Mouse (Mus musculus) embryo, embryonic 11 days (tissue): ENCODE measurements around the gene Adamts5.
A peak's percentile ranks its signal among the peaks of the same experiment; 100 is the strongest.

Source experiments
- DNase-seq: peaks from one replicate; pipeline ENCODE4 v3.0.0-alpha.2; 2015

Adamts5 gene

DNA sequence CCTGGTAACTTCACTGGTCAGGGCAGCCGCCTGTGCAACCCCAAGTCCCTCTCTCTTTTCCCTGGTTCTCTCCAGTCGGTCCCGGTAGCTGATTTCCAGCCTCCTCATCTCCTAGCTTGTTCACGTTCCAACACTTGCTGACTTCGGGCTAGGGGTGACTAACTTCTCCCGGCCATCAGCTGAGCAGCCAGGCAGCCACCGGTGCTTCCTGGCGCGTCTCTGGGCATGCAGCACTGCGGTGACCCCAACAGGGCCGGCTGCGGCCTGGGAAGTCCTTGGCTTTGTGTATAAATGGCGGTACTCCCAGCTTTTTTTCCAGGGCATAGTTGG, at the start of gene Adamts5:
Adamts5 (minus strand) TSS at position 248 of the 330 bp plus-strand sequence.
- peak; percentile 46 for DNase-seq

DNA sequence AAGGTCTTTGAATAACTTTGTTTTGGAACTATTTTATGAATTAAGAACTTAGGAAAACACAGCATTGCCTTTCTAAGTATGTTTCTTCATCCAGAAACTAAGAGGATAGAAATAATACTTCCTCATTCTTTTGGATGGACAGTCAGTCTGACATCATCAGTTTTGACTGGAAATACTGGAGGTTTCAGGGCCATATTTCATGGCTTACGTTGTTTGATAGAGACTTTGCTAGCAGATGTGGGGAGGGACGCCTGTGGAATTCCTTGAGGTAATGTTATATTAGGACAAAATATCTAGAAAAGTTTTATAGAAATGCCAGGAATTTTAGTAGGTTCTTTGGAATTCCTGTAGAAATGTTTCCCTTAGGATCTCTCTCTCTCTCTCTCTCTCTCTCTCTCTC, 48.7 kb upstream of the Adamts5 start:
- DNase-seq: no peak

DNA sequence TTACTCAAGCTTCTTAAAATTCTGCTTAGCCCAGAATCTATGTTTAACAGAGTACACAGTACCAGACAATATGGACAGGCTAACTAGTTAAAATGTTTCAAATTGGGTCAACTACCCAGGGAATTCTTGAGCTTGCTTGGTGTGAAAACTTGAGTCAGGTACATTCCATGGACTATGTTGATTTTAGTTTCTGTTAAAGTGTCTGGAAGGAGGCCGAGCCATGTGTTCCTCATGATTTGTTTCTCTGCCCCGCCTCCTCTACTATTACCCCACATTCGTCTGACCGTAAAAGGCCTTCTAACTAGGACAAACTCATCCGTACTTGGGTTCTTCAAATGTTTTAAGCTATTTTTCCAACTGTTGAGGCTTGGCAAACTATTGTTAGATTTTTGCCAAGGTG, 24.4 kb upstream of the Adamts5 start:
- no peak for DNase-seq

- no peak for DNase-seq
Observed at GRCm38 (mm10) chr16:85922454-85922853, 20.8 kb upstream of the Adamts5 start.

GRCm38 (mm10) chr16:85920122-85920521, 18.5 kb upstream of the Adamts5 start:
- DNase-seq: no peak

DNA sequence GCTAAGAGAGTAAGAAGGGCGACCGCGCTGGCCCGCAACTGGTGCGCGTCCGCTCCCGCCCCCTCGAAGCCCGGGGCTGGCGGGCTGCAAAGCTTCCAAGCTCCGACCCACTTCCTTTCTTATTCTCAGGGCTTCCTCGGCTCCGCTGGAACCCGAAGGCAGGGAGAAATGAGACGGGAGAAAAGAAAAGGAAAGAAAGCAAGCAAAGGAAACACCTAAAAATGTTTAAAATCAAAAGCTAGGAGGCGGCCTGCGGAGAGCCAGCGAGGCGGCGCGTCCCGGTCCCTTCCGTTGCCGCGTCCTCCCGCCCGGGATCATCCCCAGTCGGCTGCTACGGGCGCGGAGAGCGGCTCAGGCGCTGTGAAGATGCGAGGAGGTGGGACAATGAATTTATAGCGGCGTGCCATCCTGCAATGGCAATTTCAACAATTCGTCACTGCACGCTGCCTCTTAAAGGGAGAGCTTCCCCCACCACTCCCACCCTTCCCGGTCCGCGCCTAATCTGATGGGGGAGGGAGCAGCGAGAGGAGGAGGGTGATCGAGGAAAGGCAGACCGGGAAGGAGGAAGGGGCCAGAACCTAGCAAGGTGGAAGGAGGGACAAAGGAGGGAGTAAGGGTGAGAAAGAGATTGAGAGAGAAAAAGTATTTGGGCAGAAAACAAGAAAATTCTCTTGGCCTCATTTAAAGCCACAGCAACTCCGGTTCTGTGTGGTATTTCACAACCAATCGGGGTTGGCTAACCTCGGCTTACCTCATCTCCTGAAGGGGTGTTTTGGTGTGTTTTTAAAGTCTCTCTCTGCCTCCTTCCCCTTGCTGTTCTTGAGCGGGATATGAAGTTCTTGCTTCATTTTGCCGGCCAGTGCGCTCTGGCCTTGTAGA, 687 bp downstream of the Adamts5 start:
- DNase-seq: peak; percentile 69

DNA sequence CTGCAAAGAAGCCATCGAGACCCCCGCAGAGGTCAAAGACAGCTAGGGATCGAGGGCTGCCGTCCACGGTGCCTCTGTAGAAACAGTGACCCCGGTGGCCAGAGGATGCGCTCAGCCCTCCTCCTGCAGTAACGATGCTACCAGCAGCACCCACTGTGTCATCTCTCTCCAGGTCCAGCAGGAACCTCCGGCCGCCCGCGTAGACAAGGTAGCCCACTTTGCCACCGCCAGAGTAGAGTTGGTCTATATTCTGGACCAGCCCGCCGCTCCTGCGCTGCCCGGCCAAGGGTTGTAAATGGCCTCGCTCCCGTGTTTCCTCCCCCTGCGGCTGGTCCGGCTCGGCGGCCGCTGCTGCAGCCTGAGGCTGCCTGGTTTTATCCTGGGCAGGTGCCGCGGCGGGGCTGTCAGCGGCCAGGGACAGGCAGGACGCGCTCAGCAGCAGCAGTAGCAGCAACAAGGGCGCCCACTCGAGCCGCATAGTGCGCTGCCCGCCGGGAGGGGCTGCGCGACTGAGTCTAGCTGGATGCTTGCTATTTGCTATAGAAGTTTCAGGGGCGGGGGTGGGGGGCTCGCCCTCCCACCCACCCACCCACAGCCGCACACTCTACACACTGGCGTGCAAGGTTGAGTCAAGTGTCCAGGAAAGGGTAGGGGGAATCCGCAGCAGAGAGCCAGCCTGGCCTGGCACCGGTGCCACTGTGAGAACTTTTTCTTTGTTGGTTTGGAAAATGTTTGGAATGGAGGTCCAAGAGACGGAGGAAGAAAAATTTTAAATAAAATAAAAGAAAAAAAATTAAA, 1.6 kb downstream of the Adamts5 start:
- peak; percentile 60 for DNase-seq

DNA sequence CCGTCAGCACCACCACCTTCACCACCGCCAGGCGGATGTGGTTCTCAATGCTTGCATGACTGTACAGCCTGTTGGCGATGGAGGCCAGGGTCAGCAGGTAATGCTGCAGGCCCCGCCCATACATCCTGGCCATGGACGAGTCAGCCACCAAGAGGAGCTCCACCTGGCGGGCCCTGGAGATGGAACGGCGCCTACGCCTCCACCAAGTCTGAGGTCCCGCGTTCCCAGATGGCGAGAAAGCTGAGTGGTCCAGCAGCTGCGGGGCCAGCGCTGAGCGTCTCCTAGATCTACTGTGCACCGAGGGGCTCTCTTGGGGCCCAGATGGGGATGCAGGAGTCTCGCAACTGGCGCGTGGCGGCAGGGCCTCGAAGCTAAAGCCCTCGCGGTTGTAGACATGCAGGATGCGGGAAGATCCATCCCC, 2.3 kb downstream of the Adamts5 start:
- DNase-seq: peak; percentile 56

DNA sequence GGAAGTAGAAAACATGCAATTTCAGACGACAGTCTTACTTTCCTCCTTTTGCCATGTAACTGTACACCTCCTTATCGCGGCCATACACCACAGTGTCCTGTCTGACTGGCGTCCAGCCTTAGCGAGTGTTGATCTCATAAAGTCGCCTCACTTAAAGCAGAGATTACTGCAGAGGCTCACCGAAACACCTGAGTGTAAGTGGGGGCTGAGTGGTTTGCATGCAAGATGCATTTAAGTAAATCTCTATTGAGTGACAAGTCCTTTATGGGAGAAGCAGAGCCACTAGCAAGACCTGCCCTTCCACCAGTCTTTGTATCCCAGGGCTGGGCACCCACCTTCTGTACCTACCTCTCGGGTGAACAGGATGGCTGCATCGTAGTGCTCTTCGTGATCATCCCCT, 2.8 kb downstream of the Adamts5 start:
- peak; percentile 8 for DNase-seq

GRCm38 (mm10) chr16:85898391-85898790, 3.2 kb downstream of the Adamts5 start:
- DNase-seq: no peak

DNA sequence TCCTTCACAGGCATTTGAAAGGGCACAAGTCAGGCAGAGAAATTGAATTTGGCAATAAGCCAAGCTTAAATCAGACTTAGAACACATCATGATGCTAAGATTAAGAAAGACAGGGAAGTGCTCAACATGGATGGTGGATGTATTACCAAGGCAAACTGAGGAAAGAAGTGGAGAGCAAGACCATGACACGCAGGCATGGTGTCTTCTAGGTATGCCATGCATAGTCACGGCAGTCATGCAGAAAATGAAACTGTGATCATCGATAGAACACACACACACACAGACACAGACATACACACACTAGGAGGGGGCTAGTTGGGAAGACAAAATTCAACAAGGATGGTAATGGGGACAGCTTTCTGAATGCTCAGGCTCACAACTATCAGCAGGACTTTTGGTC, 3.8 kb downstream of the Adamts5 start:
- no peak for DNase-seq

- DNase-seq: no peak
Observed at GRCm38 (mm10) chr16:85895948-85896347, 5.7 kb downstream of the Adamts5 start.

- no peak for DNase-seq
Observed at GRCm38 (mm10) chr16:85889778-85890177, 11.8 kb downstream of the Adamts5 start.

DNA sequence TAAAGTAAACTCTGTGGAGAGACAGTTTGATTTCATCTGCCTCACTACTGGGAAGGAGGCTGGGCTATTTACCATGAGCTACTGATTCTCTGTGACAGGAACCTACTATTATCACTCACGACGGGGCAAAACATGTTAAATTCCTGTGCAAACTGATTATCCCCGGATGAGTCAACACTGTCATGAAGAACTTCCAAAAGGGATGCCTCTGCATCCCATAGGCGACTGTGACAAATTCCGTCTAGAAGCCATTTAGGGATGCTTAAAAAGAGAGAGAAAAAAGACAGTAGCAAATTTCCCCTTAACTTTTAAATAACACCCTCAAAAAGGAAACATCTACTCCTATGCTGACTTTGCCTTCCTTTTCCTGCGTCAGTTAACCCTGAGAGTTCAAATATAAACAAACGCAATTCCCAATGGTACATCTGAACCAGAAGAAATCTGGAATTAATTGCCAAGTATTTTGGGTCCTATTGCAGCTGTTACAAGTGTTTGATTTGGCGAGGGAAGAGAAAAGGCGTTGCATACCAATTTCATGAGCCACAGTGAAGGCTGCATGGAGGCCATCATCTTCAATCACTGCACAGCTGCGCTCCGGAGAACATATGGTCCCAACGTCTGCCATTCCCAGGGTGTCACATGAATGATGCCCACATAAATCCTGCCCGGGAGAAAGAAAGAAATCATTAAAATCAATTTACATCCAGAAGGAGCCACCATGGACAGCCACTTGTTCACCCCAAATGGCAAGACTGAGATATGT, 14.2 kb downstream of the Adamts5 start:
- DNase-seq: peak; percentile 66

- no peak for DNase-seq
Observed at GRCm38 (mm10) chr16:85879075-85879474, 22.6 kb downstream of the Adamts5 start.

DNA sequence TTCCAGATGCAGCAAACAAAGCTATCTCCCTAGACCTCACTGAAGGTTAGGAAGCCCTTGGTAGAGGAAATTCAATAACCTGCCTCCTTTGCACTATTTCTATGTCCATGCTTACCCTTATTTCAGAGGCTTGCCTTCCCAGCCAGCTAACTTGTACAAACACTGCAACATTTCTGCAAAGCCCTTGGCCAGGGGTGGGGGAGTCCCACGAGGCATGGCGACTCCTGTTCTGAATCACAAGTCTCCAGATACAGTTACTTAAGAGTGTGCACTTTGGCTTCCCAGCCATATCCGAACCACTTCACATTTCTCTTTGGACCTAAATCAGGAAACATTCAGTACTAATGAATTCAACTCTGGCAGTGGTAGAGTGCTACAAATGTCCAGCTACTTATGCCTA, 27.5 kb downstream of the Adamts5 start:
- no peak for DNase-seq

DNA sequence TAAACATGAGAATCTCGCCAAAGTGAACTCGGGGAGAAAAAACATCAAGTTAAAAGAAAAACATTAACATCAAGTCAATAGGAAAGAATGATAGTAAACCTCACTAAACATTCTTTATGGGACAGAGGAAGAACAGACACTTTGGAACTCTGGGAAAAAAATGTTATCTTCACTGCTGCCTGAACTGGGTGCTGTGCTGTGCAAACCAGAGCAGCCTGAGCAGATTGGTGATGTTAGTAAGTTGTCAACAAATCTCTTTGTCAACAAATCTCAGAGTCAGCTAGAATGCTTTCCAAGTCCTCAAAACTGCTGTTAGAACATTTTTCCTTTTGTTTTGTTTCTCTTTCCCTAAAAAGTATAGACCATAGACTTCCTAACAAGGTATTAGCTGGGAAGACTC, 29.7 kb downstream of the Adamts5 start:
- no peak for DNase-seq

DNA sequence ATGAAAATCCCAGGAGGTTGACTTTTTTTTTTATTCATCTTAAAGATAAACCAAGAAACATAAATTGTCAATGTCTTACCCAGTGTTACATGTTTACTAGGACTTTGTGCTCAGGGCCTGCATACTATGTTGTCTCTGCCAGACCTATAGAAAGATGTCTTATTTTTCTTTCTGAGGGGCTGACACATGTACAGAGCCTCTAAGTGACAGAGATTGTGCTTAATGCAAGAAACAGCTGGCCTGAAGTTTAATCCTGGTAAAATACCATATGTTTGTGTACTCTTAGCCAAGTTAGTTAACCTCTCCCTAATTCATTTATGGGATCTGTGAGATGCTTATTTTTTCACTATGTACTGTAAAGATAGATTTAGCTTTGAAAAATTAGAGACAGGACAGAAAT, 30.4 kb downstream of the Adamts5 start:
- no peak for DNase-seq

DNA sequence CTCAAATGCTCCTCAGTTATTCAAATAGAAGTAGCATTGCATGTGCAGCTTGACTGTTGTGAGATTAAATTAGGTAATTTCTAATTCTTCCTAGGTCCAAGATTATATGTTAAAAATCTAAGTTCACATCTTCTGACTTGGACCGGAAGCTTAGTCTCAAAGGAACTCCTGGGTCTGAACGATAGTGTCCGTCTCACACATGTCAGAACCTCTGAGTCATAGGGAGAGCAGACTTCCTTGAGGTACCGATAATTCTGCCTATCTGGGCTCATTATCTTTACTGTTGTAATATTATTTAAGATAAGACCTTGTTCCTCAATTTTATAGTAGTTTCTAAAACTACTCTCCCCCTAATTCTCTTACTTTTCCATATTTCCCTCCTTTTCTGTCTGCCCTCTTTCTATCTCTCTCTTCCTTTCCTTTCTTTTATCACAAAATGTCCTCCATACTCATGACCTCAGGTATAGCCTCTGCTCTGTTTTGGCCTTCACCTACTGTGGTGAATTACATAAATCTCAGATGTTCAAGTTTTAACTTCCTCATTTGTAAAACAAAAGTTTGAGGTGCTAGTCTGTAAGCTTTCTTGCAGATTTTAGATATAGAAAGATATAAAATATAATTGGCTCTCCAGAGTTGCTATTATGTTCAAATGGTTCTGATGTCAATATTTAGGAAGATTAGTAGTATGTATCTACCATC, 36.8 kb downstream of the Adamts5 start:
- DNase-seq: no peak

- no peak for DNase-seq
Observed at GRCm38 (mm10) chr16:85854505-85854904, 47.1 kb downstream of the Adamts5 start.

- DNase-seq: no peak
Observed at GRCm38 (mm10) chr16:85827066-85827465, 74.6 kb downstream of the Adamts5 start.

DNA sequence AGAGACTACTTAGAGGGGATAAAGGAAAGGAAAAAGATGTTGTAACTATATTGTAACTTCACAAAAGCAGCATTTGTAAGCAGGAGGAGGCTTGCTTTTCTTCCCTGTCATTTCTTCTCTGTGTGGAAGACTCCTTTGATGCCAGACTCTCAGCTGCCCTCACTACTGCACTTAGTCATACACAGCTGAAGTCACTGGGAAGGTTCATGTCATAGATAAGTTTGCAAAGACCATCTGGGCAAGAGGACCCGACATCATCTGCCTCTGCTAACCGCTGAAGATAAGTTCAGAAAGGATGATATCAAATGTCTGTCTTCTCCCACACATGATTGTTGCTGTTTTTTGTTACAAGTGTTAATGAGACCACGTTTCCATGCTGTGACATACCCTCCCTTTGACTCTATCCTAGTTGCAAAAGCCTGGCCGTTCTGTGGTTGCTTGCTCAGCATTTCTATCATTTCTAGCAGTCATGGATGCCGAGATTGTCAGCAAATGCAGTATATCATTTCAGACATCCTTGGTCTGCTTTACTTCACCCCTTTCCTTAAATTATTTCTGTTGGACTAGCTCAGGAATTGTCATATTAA, 79.2 kb downstream of the Adamts5 start:
- DNase-seq: no peak
